Mouse (Mus musculus): ENCODE results near the gene Lctl.

Gene Lctl
- long read RNA-seq, experiment 1: 0 reads
- long read RNA-seq, experiment 2: 0 reads

DNA sequence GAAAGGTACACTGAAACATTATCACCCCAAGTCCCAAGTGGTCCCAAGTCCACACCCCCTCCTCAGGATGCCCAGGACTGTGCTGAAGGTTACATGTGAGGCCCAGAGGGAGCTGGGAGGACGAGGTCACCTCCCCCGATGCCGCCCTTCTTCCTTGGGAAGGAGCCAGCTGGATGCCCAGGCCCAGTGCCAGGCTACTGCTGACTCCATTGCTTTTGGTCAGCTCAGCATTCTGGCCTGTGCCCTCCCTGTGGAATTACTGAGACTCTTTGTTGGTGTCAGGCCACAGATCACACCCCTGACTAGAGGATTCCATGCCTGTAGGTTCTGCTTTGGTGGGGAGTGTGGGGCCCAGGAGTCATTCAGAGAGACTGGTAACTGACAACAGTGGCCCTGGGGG is at the start of gene Lctl:
TSS of gene Lctl (plus strand) at position 272 of the 400 bp plus-strand sequence.
- intact Hi-C loops (cut with DNase I): no loop called here

DNA sequence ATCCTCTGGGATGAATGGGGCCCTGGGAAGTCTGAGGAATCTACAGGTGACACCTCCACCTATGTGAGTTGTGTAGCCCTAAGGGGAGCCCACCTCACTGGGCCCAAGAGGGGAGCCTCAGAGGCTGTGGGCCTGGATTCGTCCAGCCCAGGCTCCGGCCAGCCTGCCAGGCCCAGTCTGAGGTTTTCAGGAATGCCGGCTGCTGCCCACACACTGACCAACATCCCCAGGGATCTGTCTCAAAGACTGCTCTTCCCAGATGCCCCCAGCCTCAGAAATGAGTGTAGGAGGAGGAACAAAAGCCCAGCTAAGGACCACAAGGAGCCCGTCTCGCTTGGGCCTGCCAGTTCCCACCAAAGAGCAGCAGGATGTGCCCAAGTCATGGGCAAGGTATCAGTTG is 49.2 kb upstream of the Lctl start:
- intact Hi-C loops (cut with DNase I): no loop called here

DNA sequence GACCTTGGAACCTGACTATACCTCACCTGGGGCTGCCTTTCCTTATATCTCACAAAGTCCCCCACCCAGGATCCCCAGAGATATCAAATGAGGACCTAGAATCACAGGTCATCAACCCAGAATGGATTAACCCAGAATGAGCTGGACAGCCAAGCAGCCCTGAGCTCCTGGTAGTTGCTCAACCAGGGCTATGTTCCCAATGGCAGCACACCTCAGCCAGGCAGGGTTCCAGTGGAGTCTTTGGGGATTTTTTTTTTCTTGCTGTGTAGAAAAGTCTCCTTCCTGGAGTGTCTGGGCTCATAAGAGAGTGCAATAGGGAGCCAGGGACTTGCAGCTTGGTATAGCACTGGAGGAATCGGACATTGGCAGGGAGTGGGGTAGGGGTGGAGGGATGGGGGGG is 48.4 kb upstream of the Lctl start:
- intact Hi-C loops (cut with DNase I): no loop called here

DNA sequence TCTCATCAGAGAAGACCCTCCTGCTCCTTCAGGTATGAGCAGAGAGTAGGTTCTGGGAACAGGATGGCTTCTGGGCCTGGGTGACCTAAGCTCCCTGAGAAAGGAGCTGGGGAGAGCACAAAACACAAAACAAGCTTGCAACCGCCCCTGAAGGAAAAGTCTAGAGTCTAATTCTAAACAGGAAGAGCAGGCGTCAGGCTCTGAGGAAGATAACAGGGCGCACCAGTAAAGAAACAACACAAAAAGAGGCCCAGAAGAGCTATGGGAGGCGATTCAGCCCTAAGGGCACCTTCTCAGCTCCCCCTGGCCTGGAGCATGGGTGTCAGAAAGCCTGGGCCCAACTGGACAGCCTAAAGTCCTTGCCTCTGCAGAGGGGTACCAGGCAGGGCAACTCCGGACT is 47.8 kb upstream of the Lctl start:
- intact Hi-C loops (cut with DNase I): no loop called here

DNA sequence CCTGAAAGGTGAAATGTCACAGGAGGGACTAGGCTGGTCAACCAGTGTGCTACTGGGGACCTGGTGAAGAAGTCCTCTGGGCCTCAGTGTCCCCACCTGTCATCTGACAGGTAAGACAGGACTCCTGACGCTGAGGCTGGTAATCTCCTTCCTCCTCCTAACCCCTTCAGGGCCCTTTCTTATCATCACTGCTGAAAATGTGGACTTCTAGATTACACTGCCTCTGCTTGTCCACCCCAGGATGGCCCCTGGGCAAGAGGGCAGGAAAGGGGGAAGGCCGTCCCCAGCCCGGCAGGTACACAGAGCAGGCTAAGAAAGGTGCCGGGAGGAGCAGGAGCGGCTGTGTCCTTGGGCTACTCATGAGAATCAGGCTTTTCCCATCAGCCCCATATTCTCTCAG is 46.3 kb upstream of the Lctl start:
- intact Hi-C loops (cut with DNase I): no loop called here

DNA sequence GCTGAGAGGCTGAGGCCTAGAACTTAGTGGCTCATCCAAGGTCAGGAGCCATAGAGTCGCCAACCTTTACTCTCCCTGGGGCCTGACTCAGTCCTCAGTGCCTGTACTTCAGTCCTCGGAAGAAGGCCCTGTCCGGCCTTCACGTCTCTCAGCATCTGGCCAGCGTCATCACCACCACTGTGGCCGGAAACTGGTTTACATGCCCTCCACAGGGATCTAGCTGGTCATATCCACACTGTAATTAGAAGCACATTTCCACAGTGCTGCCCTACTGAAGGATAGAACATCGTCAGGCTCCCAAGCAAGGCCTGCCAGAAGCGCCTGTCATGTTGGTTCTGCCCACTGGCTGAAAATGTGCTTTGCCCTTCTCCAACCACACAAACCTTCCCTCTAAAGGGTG is 42.1 kb upstream of the Lctl start:
- intact Hi-C loops (cut with DNase I): no loop called here

DNA sequence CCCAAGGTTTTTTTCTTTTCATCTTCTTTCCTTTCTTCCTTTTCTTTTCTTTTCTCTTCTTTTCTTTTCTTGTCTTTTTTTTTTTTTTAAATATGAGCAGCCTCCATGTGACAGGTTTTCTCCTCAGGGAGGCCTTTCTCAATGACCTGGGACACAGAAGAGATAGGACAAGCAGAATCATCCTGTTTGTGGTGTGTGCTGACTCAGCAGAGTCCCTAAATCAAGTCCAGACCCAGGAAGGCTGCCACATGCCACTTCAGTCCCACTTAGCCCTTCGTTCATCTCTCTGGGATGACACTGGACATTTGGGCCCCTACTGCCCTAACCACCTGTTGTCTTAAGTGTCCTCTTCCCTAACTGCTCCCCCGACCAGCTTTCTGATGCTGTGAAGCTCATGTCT is 40.5 kb upstream of the Lctl start:
- intact Hi-C loops (cut with DNase I): no loop called here

DNA sequence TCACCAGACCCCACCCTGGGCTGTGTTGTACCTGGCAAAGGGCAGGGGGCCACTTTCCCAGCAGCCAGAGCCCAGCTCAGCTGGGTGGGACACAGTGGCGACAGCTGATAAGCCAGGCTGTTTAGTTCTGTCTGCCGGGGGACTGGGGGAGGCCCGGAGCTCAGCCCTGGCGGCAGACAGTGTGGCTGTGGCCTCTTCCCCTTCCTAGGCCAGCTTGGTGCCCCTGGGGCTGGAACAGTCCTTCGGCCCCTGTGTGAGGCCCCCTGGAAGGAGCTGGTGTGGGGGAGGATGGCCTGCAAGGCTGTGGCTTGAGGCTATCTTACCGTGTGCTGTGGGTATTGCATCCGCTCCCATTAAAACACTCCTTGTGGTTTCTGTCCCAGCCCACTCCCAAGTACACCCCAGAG is 38.6 kb upstream of the Lctl start:
- intact Hi-C loops (cut with DNase I): no loop called here

DNA sequence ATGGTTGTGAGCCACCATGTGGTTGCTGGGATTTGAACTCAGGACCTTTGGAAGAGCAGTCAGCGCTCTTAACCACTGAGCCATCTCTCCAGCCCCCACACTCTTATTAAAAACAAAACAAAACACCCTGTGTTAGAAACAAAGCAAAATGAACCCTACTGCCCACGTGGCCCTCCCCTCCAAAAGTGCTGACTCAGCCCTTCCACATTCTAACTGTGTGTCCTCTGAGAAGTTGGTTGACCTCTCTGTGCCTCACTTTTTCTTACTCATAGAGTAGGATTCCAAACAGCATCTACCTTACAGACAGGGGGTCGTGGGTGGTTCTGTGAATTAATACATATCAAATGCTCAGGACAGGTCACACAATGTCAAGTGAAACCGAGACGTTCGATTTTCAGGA is 37.0 kb upstream of the Lctl start:
- intact Hi-C loops (cut with DNase I): no loop called here

DNA sequence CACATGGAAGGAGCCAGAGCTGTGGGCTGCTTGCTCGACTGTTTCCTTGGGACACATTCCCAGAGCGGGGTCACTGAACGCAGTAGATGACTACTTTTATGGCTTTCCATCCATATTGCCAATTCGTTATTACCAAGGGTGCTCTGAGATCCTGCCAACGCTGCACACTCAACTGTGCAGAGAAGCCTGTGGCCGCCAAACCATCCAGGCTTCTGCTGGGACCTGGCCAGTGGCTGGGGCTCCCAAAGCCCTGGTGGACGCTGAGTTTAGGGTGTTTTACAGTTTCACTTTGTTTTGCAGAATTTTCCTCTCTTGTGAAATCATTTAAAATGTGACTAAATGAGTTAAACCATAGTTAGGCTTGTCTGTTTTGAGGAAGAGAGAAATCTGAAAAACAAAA is 32.7 kb upstream of the Lctl start:
- intact Hi-C loops (cut with DNase I): no loop called here

DNA sequence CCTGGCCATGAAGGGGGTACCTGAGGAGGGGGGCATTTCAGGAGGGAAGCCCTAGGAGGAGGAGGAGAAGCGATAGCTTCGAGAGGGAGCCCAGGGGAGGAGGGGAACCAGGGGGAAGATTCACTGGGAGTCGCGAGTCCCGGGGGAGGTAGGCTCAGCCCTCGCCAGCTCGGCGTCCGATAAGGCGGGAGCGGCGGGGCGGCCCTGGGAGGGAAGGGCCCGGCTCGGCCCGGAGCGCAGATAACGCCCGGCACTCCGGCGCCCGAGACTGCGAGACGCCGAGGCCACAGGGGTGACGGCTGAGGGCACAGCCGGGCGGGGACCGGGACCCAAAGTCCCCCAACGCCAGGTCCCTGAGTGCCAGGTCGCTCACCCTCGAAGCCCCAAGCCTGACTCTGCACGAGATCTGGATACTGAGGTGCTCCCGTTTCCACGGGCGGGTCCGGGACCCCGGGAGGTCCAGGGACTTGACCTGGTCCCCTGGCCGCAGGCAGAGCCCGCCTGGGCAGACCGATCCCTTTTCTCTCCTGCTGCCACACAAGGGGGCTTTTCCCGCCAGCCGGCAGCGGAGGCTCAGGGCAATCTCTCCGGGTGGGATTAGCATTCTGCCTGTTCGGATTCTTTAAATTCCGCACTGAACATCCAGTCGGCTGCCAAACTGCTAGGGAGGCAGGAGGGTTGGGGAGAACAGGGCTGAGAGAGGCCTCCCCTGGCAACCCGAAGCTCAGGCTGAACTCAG is 32.1 kb upstream of the Lctl start:
- intact Hi-C loops (cut with DNase I): no loop called here

DNA sequence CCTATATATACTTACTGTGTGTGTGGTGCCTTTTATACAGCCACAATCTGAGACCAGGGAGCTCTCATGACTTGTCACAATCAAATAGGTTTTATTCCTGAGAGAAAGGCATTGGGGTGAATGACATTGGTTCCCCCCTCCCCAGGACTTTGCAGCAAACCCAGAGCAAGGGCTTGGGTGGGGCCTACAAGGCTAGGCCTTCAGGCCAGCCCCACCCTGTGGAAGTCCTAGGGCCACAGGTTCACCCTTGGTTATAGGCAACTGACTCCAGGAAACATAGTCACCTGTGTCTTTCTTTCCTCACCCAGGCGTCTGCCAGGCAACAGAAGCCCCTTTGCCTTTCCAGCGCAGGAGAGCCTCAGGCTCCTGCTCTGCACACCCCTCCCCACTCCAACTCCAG is 31.0 kb upstream of the Lctl start:
- intact Hi-C loops (cut with DNase I): loop anchor here (2.0 kb wide), 1 partner anchor 61 kb away; no protein-coding TSS in a partner anchor

DNA sequence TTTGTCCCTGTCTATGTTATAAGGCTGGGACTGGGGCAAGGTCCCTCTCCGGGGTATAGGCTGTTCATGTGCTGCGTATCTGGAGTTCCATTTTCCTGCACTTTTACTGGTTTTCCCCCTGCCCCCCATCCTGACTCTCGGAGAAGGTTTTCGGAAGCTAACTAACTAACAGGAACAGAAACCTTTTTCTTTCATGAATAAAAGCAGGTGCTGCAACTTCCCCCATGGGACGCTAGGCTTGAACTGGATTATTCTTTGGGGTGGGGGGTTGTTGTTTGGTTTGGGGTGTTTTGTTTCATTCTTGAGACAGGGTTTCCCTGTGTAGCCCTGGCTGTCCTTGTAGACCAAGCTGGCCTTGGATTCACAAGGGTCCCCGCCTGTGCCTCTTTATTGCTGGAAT is 30.4 kb upstream of the Lctl start:
- intact Hi-C loops (cut with DNase I): loop anchor here (2.0 kb wide), 1 partner anchor 62 kb away; no protein-coding TSS in a partner anchor

DNA sequence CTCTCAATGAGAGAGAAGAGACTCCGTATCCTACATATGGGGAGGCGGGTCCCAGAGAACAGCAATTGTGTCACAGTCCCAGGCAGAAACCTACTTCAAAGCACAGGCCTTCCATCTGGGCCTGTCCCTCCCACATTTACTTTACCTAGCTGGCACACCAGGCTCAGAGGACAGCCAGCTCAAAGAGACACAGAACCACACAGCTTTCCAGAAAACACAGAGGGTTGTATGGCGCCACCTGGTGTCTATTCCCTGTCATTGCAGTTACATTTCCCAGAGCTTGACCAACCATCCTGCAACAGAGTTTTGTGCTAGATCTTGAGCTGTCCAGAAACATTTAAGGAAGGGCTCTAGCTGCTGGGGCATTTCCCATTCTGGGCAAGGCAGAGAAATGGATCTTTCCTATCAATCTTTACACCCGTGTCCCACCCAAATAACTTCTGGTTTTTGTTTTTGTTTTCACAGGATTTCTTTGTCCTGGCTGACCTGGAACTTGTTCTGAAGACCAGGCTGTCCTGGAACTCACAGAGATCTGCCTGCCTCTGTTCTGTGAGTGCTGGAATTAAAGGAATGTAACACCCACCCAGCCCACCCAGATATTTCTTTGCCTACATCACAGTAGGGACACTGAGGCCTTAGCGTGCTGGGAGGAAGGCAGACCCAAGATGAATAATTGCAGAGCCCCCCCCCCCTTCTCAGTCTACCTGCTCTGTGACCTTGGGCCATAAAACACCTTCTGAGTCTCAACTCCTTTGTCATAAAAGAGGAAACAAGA is 29.3 kb upstream of the Lctl start:
- intact Hi-C loops (cut with DNase I): loop anchor here (1.0 to 2.0 kb wide), 2 partner anchors 63 to 128 kb away; no protein-coding TSS in a partner anchor

DNA sequence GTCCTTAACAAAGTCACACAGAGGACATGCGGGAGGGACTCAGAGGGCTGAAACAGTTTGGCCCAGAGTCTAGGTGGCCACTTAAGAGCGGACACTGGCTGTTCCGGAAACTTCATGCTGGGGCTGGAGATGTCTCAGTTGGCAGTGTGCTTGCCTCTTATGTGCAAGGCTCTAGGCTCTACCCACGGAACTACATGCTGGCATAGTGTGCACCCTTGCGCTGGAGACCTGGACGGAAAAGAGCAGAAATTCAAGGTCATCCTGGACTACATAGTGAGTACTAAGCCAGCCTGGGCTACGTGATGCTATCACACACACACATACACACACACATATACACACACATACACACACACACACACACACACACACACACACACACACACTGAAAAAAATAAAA is 28.6 kb upstream of the Lctl start:
- intact Hi-C loops (cut with DNase I): no loop called here

DNA sequence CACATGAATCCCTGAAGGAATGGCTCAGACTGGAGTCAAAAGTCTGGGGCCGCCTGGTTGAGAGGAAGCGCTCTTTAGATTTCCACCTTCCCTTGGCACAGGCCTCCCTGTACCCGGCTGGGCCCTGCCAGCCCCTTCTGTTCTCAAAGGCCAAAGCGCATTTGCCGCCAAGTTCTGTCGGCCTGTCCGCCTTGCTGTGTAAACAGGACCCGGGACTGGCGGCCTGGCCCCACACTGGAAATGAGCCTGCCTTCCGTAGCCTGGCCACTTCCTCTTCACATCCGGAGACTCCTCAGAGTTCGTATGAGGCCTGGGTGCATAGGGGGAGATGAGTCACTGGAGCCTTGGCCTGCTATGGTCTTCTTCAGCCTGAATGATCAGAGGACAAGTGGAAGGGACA is 27.9 kb upstream of the Lctl start:
- intact Hi-C loops (cut with DNase I): no loop called here

DNA sequence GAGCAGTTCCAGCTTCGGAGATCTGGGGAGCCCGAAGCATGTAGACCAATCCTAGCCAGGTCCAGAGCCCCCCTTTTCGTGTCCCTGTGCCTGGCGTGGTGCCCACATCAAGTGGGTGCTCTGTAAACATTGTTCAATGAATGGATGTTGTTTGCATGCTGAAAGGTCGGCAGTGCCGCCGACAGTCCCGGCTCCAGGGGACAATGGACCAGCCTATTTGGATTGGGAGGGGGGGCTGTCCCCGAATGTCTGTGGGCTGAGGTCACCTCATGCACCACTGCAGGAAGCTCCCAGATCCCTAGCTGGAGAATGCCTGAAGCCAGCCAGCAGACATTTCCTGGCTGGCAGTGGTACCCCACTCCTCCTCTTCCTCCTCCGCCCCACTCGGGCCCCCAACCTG is 22.9 kb upstream of the Lctl start:
- intact Hi-C loops (cut with DNase I): no loop called here

DNA sequence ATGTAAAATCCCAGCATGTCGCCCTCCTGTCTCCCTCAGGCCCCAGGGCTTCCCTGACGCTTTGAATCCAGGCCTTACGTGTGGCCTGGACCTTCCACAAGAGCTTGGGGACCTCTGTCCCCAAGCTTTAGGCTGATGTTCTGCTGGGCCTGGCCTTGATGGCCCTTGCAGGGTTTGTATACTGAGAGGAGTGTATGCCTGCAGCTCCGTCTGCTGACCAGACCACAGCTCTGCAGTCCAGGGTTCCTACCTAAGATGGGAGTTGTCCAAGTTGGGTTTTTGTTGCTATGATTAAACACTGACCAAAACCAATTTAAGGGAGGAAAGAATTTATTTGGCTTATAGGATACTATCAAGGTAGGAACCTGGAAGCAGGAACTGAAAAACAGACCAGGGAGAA is 18.7 kb upstream of the Lctl start:
- intact Hi-C loops (cut with DNase I): no loop called here

DNA sequence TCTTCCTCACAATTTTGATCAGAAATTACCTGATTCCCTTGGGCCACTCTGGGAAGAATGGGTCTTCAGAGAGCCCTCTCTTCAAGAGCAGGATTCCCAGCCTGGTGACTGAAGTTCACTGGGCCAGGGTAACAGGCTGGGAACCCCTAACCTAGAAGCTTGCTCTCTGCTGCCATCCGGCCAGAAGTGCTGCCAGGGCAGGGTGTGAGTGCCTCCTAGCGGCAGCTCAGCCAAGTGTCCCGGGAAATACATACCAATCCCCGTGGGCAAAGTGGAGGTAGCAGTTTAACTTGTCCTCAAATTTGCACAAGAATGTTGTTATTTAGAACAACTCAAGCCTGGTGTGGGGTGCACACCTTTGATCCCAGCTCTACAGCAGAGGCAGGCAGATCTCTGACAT is 16.5 kb upstream of the Lctl start:
- intact Hi-C loops (cut with DNase I): no loop called here

DNA sequence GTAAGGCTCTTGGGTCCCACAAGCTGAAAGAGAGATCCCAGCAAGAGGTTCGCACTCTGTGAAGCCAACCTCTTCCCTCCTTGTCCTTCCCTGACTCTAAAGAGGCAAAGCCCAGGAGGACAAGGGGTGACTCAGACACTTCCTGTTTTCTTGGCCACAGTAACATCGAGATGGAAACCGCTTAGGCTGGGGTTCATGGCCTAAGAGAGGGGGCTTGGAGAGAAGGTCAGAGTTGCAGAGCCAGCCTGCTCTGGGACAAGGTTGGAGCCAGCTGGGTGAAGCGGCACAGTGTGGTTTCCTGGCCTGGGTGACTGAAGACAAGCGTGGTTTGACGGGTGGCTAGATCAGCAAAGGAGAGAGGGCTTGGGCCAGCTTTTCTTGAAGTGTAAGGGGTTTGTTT is 11.6 kb upstream of the Lctl start:
- intact Hi-C loops (cut with DNase I): no loop called here

DNA sequence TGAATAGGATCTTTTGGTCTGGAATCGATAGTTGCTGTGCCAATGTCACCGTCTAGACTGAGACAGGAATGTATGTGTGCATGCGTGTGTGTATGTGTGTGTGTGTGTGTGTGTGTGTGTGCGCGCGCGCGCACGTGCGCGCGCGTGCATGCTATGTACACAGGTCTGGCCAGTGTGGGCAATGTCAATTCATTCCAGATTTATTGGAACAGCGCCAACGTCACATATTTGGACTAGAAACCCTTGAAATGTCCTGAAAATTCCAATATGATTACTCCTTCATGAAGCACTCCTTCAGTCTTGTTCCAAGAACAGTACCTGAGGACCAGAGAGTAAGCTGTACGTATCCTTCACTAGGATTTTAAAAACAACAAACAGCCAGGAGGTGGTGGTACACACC is 6.4 kb upstream of the Lctl start:
- intact Hi-C loops (cut with DNase I): no loop called here

DNA sequence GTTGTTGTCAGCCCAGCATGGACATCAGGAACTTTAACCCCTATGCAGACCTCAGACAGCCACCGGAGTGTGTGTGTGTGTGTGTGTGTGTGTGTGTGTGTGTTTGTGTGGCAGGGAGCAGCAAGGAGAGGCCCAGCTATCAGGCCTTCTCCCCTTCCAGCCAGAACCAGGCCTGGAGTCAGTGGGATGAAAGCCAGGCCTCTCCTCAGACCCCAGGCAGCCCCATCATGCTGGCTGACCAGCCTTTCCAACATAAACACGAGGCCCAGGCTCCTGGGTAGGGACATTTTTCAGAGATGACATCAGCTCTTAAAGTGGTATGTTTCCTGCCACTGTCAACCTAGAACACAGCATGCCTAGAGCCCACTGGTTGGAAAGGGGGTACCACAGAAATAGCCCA is 2.3 kb upstream of the Lctl start:
- intact Hi-C loops (cut with DNase I): no loop called here

DNA sequence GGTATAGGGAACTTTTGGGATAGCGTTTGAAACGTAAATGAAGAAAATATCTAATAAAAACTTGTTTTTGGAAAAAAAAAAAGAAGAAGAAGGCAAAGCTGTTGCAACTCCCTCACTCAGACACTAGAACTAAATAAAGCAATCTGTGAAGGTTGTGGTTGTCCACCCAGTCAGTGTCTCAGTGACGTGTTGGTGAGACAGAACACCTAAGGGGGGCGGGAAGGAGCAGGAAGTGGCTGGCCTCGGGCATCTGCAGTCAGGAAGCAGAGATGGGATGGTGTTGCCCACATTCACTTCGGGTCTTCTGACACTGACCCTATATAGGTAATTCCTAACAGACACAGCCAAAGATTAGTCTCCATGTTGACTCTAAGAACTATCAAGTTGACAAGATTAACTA is 1.2 kb upstream of the Lctl start:
- intact Hi-C loops (cut with DNase I): no loop called here
